Mouse (Mus musculus): ENCODE measurements around the gene Sprtn.

- TF ChIP-seq GATA1 (IDR thresholded peaks at IDR 0.05; ENCODE audit: low read length) (no peak), TAL1 (IDR thresholded peaks at IDR 0.05; ENCODE audit: low read length) (no peak)
These were observed 39.6 kb downstream of the Sprtn start for GRCm38 (mm10) chr8:124937293-124937692.
